ENCODE assay signal across 10 mouse cellular contexts in genomic region chr2:143656968-143657367, GRCm38 (mm10).
DNase-seq lines count a peak whose midpoint lies in the region.
"Had no signal": no experiment of that assay in that cellular context is flagged by ENCODE, and none has a peak within 500 bp of the region (broad histone marks: within the 10 kb centered on the region; RNA-seq: fewer than 3 reads in every experiment).

No protein-coding gene starts in this region.

- intact Hi-C loops in left cerebral cortex, postnatal 4 days (cut with DNase I) = no loop called here
- intact Hi-C loops in left cerebral cortex, postnatal 36 days (cut with DNase I) = no loop called here

- peak; percentile 50 for DNase-seq in left cerebral cortex, postnatal 4 days
- DNase-seq in left cerebral cortex, postnatal 36 days (ENCODE audit: low spot score in 2 of 2) = no peak
- DNase-seq in cerebellum, adult 9-11 months = peak; percentile 55
- DNase-seq in mesoderm, embryonic 11.5 days (ENCODE audit: low read depth, low spot score) = peak; percentile 44
- peak; percentile 68 for DNase-seq in retina, embryonic 14.5 days (ENCODE audit: low spot score)
- DNase-seq in heart, adult 11 months = no peak
- no peak for DNase-seq in testis, postnatal 14 days (ENCODE audit: low spot score)
- DNase-seq: gastrocnemius, postnatal 36 days; kidney, adult 18-20 months; spleen, adult 18-20 months had no signal

Comparison
In these comparisons a context has a peak if more than half of its experiments do, and no peak if none do; other contexts are left out.
1. DNase-seq: peak in left cerebral cortex, postnatal 4 days (single experiment), cerebellum, adult 9-11 months (single experiment), mesoderm, embryonic 11.5 days (single experiment) and retina, embryonic 14.5 days (single experiment); none in left cerebral cortex, postnatal 36 days (0 of 2), heart, adult 11 months (single experiment) and testis, postnatal 14 days (single experiment).